Mouse (Mus musculus) bone marrow macrophage, adult 2 months (primary cell): ENCODE results near the gene Gm2163. TPM values are rescaled to one million over a fixed set of nuclear protein-coding genes. Genes with fewer than 3 reads are reported as not detected.
"Not testable (repeated sequence)": the region's sequence is repeated elsewhere in the genome, so short reads cannot be mapped to it uniquely, and the experiment has no call there.

Source experiments
- H3K27ac ChIP-seq: 2 replicates; pipeline ENCODE4 v1.5.1; 2012; ENCODE audit warnings: low read depth, low read length; ENCODE audit not compliant: insufficient read depth
- H3K4me1 ChIP-seq: 2 replicates; pipeline ENCODE4 v1.6.1; 2012; ENCODE audit warnings: low read length; ENCODE audit not compliant: control insufficient read depth, insufficient read depth
- H3K4me3 ChIP-seq: 2 replicates; pipeline ENCODE4 v1.5.1; 2012; ENCODE audit warnings: mild to moderate bottlenecking, low read length, moderate library complexity; ENCODE audit not compliant: insufficient read depth
- polyA plus RNA-seq: library from polyadenylated mRNA; stranded (reverse); fragments of >200 nt; gene quantifications from 2 replicates; pipeline ENCODE4 v1.2.4, GENCODE M21; 2012; ENCODE audit not compliant: missing spikeins, insufficient read depth, insufficient read length

Gm2163 gene
- not detected in 2 replicates for polyA plus RNA-seq

DNA sequence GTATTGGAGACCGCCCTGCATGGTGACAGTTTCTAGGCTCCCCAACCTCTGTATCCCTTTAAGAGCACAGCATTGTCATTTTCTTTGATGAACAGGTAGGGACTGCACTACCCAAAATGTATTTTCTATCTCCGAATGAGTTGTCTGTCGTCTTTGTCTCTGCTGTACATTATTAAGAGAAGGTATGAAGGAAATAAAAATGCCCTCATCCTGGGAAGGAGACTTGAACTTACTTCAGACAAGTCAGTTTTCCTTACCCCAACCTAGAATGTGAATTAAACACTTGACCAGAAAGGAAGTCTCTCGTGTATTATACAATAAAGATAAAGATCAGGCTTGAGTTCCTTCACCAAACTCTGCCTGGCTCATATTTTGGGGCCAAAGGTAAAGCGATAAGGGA lies at the start of gene Gm2163:
Gene Gm2163 (plus strand): TSS at position 301 of the 400 bp plus-strand sequence.
- not testable (repeated sequence) for H3K4me1 ChIP-seq

DNA sequence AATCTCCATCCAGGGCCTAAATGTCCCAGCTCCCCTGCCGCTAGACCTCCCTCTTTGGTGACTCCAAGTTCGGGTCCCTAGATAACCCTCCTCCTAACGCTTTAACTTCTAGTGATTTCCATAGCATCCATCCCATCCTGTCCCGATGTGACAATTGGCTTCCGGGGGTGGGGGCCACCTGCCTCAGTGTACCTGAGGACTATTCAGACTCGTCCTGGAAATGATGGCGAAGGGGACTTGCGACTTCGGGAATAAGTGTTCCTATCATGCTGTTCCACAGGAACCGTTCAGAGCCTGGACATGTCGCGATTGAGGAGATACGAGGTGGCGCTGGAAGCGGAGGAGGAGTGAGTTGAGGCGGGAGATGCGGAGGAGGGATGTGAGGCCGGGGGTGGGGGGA lies 27.5 kb upstream of the Gm2163 start, which contains the start of gene Gm21586:
Gene Gm21586 (plus strand): TSS at position 301 of the 400 bp plus-strand sequence.
- not testable (repeated sequence) for H3K4me3 ChIP-seq, H3K27ac ChIP-seq, H3K4me1 ChIP-seq

More for the DNA sequence above, at the start of gene Gm2163:
- not testable (repeated sequence) for H3K4me3 ChIP-seq, H3K27ac ChIP-seq

DNA sequence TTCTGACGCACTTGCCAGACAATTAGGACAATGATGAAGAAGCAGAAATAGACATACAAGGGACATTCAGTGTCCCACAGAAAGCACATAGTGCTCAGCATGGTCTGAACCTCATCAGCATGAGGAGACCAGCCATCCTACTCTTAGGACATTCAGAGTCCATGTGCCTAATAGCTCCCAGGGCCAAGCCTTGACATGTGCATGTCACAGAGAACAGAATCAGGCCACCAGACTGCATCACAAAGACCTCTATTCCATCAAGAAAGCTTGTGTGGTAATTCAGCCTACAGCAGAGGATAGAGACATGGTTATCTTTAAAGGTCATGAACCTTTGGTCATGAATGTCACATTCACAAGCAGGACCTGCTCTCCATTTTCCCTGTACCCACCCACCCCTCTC lies 61.5 kb downstream of the Gm2163 start, which contains the start of gene Fam205a2:
Gene Fam205a2 (minus strand): TSS at position 101 of the 400 bp plus-strand sequence.
- not testable (repeated sequence) for H3K27ac ChIP-seq, H3K4me1 ChIP-seq, H3K4me3 ChIP-seq

GRCm38 (mm10) chr4:42611895-42612294 lies 145.3 kb downstream of the Gm2163 start, which contains the start of gene Gm10591:
Gm10591 (plus strand) TSS chr4:42612195.
- not testable (repeated sequence) for H3K4me3 ChIP-seq, H3K27ac ChIP-seq, H3K4me1 ChIP-seq

GRCm38 (mm10) chr4:42629419-42629818 lies 162.9 kb downstream of the Gm2163 start, which contains the start of gene Gm2564:
Gm2564 (plus strand) TSS chr4:42629719.
- not testable (repeated sequence) for H3K4me1 ChIP-seq, H3K4me3 ChIP-seq, H3K27ac ChIP-seq

Other genes starting within 250 kb of the Gm2163 start
- not detected in 2 replicates for gene Gm10600, start 226.1 kb upstream of the Gm2163 start, polyA plus RNA-seq
- not detected in 2 replicates for gene Ccl21b, start 211.0 kb upstream of the Gm2163 start, polyA plus RNA-seq
- not detected in 2 replicates for gene Gm21953, start 172.5 kb upstream of the Gm2163 start, polyA plus RNA-seq
- not detected in 2 replicates for gene Fam205a3, start 148.4 kb upstream of the Gm2163 start, polyA plus RNA-seq
- gene Gm21586, start 27.4 kb upstream of the Gm2163 start, polyA plus RNA-seq = not detected in 2 replicates
- not detected in 2 replicates for gene Fam205a2, start 61.4 kb downstream of the Gm2163 start, polyA plus RNA-seq
- gene Gm10591, start 145.4 kb downstream of the Gm2163 start, polyA plus RNA-seq = not detected in 2 replicates
- gene Gm2564, start 163.0 kb downstream of the Gm2163 start, polyA plus RNA-seq = not detected in 2 replicates
- not detected in 2 replicates for gene Ccl27b, start 188.5 kb downstream of the Gm2163 start, polyA plus RNA-seq
- not detected in 2 replicates for gene Il11ra2, start 195.1 kb downstream of the Gm2163 start, polyA plus RNA-seq